Mouse (Mus musculus): ENCODE data around the gene Nptxr.

DNA sequence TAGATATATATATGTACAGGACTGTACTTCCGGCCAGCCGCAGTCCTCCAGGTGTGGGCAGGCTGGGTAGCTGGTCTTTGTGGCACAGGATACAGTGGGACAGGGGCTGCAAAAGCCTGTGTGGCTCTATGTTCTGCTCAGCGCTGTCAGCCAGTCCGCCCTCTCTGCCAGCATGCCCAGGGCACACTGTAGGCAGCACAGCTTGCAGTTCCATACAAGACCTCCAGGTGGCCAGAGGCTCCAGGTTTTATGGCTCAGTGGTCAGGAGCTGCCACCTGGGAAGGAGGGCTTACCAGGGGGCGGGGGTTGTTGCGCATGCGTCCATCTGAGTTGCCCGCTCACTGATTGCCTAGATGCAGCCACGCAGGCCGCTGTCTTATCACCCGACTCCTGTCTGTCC lies 56.6 kb downstream of the Nptxr start:
- TF ChIP-seq POLR2A (IDR thresholded peaks at IDR 0.05; ENCODE audit: borderline replicate concordance, extremely low read depth, low read depth, low read length) (no peak), CTCF (IDR thresholded peaks at IDR 0.05; ENCODE audit: insufficient read depth, low read length) (peak; percentile 36; the same call in 1 of the 2 replicates)

All from lung, adult 2 months (tissue).